Mouse (Mus musculus) CD4-positive helper T cell, adult 2 months (primary cell): ENCODE measurements around the gene Rab44.
"Not testable (repeated sequence)": the region's sequence is repeated elsewhere in the genome, so short reads cannot be mapped to it uniquely, and the experiment has no call there.

Experiments used
- DNase-seq: peaks from one replicate; pipeline ENCODE4 v3.0.0-alpha.2; 2012; ENCODE audit warnings: low read depth, missing footprints, low spot score

Gene Rab44

DNA sequence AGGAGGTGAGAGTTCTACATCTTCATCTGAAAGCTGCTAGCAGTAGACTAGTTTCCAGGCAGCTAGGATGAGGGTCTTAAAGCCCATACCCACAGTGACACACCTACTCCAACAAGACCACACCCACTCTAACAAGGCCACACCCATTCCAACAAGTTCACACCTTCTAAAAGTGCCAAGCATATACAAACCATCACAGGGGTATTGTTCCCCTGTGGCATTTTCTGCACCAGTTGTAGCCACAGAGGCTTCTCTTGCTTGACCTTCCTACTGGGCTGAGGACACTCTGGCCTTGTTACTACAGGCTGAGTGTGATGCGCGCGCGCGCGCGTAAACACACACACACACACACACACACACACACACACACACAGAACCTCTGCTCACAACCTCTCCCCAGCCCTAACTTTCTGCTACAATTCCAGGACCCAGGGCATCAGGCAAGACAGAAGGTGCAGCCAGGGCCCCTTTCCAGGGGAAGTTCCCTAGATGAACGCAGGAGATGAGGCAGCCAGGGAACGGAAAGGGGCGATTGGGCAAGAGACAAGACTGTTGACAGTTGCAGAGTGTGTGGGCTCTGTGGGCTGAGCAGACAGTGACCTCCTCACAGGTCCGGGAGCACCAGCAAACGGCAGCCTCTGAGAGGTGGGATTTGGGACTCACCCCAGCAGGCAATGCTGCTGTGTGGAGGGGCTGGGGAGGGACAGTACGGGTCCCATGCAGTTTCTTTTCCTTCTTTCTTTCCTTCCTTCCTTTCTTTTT lies at the start of gene Rab44:
Gene Rab44 (plus strand): TSS at position 555 of the 762 bp plus-strand sequence.
- no peak for DNase-seq

DNA sequence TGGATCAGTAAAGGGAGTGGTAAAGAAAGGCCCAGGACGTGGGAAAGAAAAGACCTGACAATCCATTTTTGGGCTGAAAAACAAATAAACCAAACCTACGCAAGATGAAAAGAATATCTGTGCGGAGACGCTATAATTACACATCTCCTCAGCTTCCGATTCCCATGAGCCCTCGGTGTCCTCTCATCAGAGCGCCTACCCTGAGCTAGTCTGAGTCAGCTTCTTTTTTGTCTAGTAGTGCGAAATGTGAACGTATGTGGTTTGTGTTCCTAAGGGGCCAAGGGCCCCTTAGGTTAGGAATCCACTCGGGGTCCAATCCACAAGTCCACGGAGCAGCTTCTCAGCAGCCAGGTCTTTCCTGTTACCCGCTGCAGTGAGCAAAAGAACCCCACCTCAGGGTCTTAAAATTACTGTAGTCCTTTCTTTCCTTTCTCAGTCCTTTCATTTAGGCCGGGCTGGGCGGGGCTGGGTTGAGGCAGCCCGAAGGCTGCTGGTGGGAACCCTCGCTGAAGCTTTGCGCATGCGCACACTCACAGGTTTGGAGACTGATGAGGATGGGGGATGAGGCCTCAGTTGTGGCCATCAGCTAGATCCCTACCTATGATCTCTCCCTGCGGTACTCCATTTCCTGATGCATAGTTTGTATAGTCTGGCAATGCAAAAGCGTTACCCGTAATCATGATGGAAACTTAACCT lies 48.6 kb upstream of the Rab44 start:
- peak; percentile 85 for DNase-seq

DNA sequence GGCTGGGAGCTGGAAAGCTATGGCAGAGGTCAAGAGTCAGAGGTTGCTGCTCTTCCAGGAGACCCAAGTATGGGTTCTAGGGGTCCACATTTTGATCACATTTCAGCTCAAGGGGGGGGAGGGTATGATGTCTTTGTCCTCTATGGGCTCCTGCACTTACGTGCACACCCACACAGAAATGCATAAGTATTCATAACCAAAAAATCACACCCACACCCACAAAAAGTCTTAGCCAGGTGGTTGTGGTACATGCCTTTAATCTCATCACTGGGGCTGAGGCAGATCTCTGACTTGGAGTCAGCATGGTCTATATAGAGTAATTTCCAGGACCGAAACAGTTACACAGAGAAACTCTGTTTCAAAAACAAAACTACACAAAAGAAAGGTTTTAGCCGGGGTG lies 48.0 kb upstream of the Rab44 start:
- peak; percentile 78 for DNase-seq

DNA sequence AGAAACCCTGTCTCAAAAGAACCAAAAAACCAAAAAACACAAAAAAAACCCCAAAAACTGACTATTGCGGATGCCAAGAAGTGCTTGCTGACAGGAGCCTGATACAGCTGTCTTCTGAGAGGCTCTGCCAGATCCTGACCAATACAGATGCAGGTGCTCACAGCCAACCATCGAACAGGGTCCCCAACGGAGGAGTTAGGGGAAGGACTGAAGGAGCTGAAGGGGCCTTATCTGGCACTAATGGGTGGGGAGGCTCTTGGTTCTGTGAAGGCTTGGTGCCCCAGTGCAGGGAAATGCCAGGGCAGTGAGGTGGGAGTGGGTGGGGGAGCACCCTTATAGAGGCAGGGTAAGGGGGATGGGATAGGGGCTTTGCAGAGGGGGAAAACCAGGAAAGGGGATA lies 46.5 kb upstream of the Rab44 start:
- DNase-seq, result not testable (repeated sequence)

DNA sequence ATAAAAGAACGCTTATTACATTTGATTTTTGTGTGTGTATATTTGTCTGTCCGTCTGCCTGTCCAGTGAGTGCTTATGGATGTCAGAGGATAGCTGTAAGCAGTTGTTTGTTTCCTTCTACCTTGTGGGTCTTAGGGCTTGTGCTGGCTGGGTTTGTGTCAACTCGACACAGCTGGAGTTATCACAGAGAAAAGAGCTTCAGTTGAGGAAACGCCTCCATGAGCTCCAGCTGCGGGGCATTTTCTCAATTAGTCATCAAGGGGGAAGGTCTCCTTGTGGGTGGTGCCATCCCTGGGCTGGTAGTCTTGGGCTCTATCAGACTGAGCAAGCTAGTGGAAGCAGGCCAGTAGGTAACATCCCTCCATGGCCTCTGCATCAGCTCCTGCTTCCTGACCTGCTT lies 46.1 kb upstream of the Rab44 start:
- no peak for DNase-seq

DNA sequence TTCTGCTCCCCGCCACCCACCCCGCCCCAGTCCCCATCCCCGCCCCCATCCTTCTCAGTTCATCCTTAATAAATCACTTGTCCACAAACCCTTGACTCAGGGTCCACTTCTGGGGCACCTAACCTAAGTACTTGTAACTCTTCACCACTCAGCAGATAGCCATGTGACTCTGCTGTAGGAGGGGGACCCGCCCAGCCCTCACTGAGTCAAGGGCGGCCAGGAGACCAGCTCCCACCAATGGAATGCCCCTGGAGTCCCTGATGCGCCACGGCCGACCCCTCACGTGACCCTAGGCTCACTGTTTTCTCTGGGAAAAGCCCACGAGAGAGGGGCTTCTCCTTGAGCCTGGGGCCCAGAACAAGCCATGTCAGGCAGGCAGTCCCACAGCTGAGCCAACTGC lies 44.9 kb upstream of the Rab44 start:
- no peak for DNase-seq

DNA sequence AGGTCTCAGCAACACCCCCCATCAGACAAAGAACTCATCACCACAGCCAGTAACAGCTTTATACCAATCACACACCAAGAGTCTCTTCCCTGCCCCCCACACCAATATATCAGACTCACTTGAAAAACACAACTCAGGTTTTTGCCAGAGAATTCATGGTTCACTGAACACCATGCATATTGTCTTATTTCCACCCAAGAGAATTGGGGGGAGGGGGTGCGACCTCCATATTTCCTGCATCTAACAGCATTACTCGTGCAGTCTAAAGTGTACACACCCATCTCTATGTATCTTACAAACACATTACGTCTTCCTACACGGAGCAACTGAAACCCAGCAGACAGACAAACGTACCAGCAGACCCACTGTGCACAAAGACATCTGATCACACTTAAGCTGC lies 42.1 kb upstream of the Rab44 start:
- DNase-seq, result no peak

DNA sequence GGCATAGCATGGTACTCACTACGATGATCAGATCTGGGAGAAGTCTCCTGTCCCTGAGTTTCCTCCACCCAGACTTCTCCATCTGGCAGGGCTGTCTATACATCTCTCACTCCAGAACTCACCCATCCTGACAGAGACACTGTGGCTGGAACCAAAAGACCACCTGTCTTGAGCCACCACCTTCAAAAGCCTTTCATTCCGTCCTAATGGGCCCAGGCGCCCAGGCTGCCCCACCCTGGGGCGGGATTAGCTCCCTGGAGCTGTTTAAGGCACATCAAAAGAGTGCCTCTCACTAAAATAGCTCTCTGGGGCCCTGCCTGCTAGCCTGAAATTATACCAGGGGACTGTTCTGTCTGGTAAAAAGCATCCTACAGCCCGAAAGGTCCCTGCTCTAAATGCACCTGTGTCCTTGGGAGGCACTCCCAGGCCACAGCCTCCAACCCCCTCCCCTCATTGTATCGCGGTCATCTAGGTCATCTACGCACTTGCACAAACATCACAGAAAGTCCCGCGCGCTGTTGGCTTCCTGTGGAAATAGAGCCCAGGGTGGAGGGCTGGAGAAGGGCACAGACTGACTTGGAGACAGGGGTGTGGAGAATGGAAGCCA lies 41.1 kb upstream of the Rab44 start:
- peak; percentile 49 for DNase-seq

DNA sequence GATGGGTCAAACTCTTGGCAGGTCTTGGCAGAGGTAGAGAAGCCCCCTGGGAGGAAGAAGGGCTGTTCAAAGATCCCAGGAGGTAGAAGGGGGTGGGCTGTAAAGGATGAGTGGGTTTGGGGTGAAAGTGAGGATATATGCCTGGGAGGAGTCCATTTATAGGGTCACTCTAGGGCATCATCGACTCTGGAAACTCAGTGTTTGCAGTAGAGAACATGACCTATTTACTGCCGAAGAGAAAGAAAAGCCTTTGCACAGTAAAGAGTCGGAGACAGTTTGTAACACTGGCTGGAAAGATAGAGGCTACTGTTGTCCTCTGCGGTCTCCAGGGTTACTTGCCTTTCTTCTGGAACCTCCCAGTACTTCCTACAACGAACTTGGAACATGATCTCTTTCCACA lies 40.6 kb upstream of the Rab44 start:
- DNase-seq, result no peak

DNA sequence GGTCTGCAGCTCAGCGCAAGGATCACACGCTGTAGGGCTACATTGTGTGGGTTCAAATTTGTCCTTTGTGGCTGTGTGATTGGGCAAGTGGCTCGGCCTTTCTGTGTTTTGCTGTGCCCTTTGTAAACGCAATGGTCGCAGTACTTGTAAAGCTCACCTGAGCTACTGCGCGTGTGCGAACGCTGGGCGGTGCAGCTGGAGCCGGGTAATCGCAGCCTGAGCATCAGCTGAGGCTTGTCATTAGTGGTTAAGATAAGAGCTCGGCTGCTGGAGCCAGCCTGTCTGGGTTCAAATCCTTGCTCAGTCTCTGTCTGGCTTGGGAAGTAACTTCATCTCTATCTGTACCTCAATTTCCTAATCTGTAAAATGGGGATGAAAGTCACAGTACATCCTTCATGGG lies 39.9 kb upstream of the Rab44 start:
- DNase-seq, result no peak

DNA sequence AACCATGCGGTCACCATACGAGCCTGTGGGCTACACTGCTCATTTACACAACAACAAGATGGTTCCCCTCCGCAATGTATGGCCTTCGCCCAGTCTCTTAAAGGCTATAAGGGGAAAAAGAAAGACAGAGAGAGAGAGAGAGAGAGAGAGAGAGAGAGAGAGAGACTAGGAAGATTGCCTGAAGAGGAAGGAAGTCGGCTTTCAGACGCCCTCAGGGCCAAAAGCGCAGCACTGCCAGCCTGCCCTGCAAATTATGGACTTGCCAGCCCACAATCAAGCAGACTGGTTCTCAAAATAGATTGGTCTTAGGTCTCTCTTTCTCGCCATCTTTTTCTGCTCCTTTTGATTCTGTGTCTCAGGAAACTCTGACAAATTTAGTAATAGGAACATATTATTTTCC lies 37.7 kb upstream of the Rab44 start:
- DNase-seq, result no peak

DNA sequence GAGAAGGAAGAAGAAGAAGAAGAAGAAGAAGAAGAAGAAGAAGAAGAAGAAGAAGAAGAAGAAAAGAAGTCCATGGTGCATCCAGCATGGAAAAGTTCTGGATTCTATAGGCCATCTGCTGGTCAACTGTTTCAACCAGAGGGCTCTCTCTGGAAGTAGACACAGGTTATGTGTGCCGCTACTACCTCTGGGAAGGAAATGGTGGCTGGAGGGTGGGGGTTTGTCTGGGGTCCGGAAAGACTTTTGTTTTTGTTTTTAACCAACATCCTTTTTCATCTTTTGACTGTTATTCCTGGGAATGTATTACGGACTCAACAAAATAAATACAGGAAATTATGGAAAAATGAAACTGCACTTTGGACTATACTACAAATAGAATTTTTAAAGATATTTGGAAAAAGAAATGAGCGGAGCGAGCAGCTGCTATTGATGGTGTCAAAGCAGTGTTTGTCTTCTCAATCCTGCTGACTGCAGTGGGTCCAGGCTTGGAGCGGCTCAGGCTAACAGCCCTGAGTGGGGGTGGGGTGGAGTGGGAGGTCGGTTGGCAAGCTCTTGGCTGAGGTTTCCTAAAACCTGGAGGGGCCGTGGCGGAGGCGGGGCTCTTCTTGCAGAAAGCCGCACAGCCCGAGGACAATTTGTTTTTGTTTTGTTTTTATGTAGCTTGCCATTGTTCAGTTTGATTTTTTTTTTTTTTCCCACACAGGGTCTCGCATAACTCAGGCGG lies 36.0 kb upstream of the Rab44 start:
- DNase-seq, result peak; percentile 29

DNA sequence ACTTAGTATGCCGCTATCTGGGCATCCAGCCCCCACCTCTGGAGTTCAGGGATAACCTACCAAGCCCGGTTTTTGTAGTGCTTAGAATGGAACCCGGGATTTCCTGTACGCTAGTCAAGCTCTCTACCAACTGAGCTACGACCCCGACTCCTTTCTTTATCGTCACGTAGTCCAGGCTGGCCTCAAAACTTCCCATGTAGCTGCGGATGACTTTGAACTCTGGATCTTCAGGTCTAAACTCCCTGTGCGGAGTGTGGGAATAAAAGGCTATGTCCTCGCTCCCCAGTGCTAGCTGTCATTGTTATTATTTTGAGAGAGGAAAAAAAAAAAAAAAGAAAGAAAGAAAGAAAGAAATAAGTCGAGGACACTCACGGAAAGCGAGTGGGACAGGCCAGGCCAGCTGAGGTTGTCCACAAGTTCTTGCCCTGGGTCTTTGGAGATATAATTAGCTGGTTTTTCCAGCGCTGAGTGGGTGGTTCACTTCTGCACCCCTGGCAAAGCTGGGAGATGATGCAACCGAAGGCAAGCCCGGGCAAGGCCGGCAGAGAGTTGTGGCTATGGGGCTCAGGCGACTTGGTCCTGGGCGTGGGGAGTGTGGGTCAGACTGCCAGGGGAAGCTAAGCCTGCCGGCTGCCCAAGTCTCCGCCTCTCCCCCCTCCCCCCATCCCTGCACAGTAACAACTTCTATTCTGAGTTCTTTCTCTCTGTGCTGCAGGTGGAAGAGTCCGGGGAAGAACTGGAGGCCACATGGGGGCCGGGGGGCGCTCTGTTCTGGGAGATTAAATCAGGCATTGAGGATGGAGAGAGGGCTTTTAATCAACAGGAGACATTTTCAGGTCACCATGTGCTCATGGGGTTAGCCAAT lies 35.2 kb upstream of the Rab44 start:
- DNase-seq, result peak; percentile 34

DNA sequence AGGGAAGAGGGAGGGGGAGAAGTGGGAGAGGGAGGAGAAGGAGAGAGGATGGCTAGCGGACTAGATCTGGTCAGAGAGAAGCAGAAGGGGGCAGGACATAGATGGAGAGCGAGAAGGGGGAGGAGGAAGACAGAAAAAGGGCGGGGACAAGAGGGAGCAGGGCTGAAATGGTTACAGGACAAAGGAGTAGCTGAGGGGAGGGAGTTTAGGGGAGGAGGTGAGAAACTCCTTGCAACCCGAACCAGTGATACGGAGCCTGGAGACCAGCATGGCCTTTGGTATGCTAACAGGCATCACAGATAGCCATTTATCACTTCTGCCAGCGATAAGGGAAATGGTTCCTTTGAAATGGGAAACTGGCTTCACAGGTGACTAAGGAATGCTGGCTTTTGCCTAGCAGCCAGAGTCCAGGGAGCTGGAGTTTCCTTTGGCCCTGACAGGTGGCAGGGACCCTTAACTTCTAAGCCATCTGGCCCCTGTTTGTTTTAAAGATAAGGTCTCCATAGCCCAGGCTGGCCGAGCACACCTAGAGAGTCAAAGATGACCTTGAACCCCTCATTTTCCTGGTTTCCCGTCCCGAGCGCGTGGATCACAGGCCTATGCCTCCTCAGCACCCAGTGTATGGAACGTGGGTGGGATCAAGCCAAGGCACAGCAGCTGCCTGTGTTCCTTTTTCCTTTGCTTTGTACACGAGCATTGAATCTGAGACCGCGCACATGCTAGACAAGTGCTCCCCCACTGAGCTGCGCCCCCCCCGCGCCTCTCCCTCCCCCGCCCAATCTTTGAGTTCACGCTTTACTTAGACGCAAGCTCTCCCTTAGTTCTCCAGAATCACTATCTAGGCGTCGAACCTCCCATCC lies 33.0 kb upstream of the Rab44 start:
- DNase-seq, result peak; percentile 50

DNA sequence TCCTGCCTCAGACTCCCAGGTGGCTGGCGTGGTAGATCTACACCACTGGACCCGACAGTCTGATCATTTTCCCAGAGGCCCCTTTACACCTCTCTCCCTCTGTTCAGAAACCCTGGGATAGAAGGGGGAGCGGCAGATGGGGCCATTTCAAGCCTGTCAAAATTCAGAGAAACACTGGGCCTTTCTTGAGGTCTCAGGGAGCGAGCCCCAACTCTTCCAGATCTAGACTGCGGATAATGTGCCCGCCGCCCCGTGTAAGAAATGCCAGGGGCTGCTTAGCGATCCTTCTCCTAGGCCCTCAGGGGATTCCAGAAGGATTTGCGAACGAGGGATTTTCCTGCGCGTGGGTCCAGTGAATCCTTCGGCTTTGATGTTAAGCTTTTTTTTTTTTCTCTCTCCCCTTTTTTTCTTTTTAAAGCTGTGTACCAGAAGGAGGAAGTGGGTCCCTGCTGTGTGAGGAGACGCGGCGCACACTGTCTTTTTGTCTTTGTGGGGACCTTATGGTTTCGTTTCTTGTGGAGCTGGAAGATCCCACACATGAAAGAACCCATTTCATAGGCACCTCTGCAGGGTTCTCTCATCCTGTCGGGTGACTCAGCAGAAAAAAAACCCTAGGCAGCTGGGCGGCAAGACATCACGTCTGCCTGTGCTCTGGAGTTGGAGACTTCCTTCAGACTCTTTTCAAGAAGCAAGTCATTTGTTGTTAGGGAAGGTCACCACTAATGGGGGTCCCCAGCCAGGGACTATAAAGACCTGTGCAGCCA lies 32.1 kb upstream of the Rab44 start:
- peak; percentile 86 for DNase-seq

DNA sequence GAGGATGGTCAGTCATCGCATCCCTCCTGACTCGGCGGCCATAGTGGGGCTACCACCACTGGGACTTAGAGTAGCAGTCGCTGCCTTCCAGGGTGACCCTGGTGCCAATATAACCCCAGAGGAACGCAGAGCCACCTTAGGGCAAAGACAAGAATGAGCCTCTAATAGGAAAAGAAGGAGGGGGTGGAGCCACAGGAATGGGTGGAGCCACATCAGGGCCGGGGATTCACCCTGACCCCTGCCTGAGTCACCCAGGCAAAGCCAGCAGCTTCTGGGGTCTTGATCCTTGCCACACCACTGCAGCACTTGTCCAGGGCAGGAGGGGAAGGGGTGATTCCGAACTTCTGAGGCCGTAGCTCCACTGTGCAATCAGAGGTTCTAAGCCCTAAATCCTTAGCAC lies 30.4 kb upstream of the Rab44 start:
- no peak for DNase-seq

DNA sequence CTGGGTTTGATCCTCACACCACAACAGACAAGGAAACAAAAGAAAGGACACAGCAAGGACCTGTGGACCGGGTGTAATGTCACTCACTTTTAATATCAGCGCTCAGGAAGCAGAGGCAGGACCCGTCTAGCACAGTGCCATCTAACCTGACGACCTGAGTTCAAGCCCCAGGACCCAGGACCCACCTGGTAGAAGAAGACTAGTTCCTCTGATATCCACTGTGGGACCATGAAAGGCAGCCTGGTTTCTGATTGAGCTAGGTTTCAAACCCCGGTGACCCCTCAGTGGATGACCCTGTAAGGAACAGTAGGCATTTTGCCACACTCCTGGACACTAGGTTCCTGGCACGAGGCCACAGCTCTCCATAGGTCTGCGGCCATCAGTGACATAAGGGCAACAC lies 29.3 kb upstream of the Rab44 start:
- no peak for DNase-seq

DNA sequence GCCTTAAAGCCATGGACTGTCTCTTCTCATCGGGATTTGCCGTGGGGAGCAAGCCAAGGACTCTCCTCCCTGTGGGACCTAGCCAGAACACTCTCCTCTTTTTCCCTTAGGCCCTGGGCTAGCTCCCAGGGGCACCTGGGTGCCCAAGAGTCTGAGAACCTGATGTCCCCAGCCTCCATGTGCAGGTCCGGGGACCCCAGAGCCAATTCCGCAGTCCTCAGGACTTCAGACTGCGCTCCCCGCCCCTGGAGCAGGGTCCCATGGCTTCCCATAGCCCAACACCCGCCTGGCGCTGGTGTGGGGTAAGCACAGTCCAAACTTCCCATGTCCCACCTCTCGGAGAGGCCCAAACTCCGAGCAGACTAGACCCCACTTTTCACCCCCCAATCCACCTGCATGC lies 28.7 kb upstream of the Rab44 start:
- no peak for DNase-seq

DNA sequence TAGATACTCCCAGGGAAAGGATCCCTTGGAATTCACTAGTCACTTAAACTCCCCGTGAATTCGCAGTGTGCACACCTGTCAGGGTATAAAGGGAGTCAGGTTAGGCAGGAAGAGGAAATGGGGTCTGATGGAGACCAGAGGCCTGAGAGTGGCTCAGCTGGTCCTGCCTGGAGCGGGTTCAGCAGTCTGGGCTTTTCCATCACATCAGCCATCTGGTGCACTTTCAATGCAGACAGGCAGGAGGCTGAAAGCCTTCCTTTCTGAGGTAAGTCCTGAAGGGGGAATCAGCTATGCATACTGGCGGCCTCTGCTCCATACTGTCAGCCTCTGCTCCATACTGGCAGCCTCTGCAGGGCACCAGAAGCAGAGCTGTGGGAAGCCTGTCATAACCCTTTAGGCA lies 27.0 kb upstream of the Rab44 start:
- DNase-seq, result no peak

DNA sequence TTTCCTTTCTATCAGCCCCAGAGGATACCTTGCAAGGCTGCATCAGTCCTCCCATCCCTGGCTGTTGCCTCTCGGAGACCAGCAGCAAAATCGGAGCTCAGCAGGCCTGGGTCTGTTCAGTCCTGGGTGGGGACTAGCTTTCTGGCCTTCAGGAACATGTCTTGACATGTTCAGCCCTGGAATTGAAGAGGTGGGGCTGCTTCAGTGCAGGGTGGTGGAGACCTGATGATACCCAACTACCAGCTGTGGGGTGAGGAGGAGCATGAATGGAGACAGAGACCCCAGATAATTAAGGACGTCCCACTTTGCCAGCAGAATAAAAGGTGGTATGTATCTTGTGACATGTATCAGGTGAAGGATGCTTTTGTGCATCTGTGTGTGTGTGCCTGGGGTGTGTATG lies 23.2 kb upstream of the Rab44 start, which contains the start of gene Cdkn1a:
Gene Cdkn1a (plus strand): TSS at position 201 of the 400 bp plus-strand sequence.
- no peak for DNase-seq
